Mouse (Mus musculus) heart, postnatal 0 days (tissue): Measurements from ENCODE around the gene Slc2a10. TPM values are rescaled to one million over a fixed set of nuclear protein-coding genes. Genes with fewer than 3 reads are reported as not detected.

ENCODE experiments used
- ATAC-seq: fragments of 200-750 bp; cut with Nextera tagmentation; 2 replicates; pipeline ENCODE4 v1.8.0; 2017; ENCODE audit warnings: low read depth, moderate number of reproducible peaks, moderate library complexity; ENCODE audit not compliant: insufficient read depth
- DNase-seq: peaks from one replicate; pipeline ENCODE4 v3.0.0-alpha.2; 2016; ENCODE audit warnings: low spot score
- H3K27ac ChIP-seq: fragments of 300-500 bp; sonication (generic); 2 replicates; pipeline ENCODE4 v1.5.1; 2014; ENCODE audit warnings: low read depth, mild to moderate bottlenecking
- H3K27me3 ChIP-seq: fragments of 300-500 bp; sonication (generic); 2 replicates; pipeline ENCODE4 v1.6.1; 2014; ENCODE audit warnings: low read length, mixed read lengths; ENCODE audit not compliant: control insufficient read depth, insufficient read depth
- H3K36me3 ChIP-seq: fragments of 300-500 bp; sonication (generic); replicated peaks from 2 replicates; pipeline ENCODE4 v1.6.1; 2014; ENCODE audit warnings: low read length, mixed read lengths; ENCODE audit not compliant: control insufficient read depth, insufficient read depth
- H3K4me1 ChIP-seq: fragments of 300-500 bp; sonication (generic); 2 replicates; pipeline ENCODE4 v1.6.1; 2014; ENCODE audit warnings: antibody characterized with exemption; ENCODE audit not compliant: control insufficient read depth, insufficient read depth
- H3K4me2 ChIP-seq: fragments of 300-500 bp; sonication (generic); 2 replicates; pipeline ENCODE4 v1.6.1; 2014; ENCODE audit warnings: low read depth, mild to moderate bottlenecking, low read length, moderate library complexity
- H3K4me3 ChIP-seq: fragments of 300-500 bp; sonication (generic); 2 replicates; pipeline ENCODE4 v1.5.1; 2014; ENCODE audit warnings: low read depth, low read length
- H3K9ac ChIP-seq: fragments of 300-500 bp; sonication (generic); replicated peaks from 2 replicates; pipeline ENCODE4 v1.6.1; 2014; ENCODE audit warnings: low read depth, low read length, mixed read lengths
- H3K9me3 ChIP-seq: fragments of 300-500 bp; sonication (generic); replicated peaks from 2 replicates; pipeline ENCODE4 v1.6.1; 2016; ENCODE audit warnings: low read length; ENCODE audit not compliant: control insufficient read depth
- CTCF ChIP-seq: IDR thresholded peaks from 2 replicates; pipeline ENCODE4 v1.5.1; 2016; ENCODE audit warnings: antibody characterized with exemption, control low read depth, low read depth
- EP300 ChIP-seq: IDR thresholded peaks from 2 replicates; pipeline ENCODE4 v1.6.1; 2016; ENCODE audit warnings: antibody characterized with exemption, low read depth
- WGBS: fragments of 180-500 bp; shearing (Covaris S2); extraction: QIAGEN DNeasy Blood & Tissue Kit; methylation state at CpG from one replicate; pipeline ENCODE4 v1.1.7; 2014; 5-methylcytosine and 5-hydroxymethylcytosine counted together
- polyA plus RNA-seq: library from polyadenylated mRNA; unstranded; fragments of >200 nt; fragmentation: Nextera tagmentation; extraction: Ambion mirVana; gene quantifications from 2 replicates; pipeline ENCODE4 v1.2.1, GENCODE M21; 2015
- total RNA-seq: library from RNA; depleted of rRNA; stranded (reverse); fragments of >200 nt; gene quantifications from 2 replicates; pipeline ENCODE4 v1.2.3, GENCODE M21; 2014; ENCODE audit warnings: low replicate concordance; rRNA removed

Slc2a10 gene
- 3.5 and 4.3 TPM in 2 replicates for total RNA-seq
- 2.6 and 3.6 TPM in 2 replicates for polyA plus RNA-seq

DNA sequence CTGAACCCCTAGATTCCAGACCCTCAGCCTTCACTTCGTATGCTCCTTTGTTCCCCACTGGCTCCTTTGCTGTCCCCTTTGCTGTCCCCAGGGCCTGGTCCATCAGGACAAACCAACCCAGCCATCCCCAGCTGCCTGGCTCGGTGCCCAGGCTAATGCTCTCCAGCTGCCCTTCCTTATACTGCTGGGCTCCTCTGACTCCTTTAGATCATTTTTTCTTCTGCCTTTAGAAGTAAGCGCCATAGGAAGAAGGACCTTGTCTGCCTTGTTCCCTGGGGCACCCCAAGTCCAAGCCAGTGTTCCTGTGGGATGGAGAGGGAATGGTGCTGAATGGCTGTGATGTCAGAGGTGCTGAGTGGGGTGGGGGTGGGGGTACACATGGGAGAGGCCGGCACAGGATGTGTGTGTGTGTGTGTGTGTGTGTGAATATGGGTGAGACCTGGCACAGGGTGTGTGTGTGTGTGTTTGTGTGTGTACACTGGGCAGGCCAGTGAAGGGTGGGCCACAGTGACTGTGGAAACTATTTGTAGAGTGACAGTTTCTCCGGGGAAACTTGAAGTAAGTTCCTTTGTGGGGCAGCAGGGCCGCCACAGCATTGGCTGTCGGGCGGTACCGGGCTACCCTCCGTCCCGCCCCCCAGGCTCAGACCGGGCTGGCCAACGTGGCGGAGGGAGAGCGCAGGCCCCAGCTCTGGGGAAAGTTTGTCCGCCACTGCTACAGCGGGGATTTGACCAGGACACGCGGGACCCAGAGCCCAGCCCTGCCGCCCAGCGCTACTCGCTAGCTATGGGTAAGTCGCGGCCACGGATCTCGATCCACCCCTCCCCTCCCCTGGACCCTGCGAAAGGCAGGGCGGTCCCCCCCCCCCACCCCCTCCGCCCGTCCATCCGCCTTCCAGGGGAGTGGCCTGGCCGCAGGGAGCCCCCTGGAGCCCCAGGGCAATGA, at the start of gene Slc2a10:
Gene Slc2a10 (plus strand): TSS at position 529 of the 945 bp plus-strand sequence.
- H3K36me3 ChIP-seq: no peaks in the 10 kb centered on the region
- peak within 1 kb of the TSS; percentile 53 for H3K4me3 ChIP-seq
- WGBS: 5% methylated on average over 25 of the region's 32 CpGs
- peak within 1 kb of the TSS; percentile 83 for H3K4me2 ChIP-seq
- H3K27ac ChIP-seq: 0 out of 2 replicates have a peak within 1 kb of the TSS, but pooled peaks have one; percentile 50
- H3K9ac ChIP-seq: peak within 1 kb of the TSS; percentile 63
- H3K4me1 ChIP-seq: peaks cover 7% of the 10 kb centered on the region; the same call in 1 of the 2 replicates
- no peak for TF ChIP-seq EP300
- TF ChIP-seq CTCF: no peak
- peak; percentile 81 for ATAC-seq
- no peaks in the 10 kb centered on the region for H3K9me3 ChIP-seq
- H3K27me3 ChIP-seq: peaks cover 11% of the 10 kb centered on the region; the same call in 1 of the 2 replicates
- DNase-seq: peak; percentile 26

DNA sequence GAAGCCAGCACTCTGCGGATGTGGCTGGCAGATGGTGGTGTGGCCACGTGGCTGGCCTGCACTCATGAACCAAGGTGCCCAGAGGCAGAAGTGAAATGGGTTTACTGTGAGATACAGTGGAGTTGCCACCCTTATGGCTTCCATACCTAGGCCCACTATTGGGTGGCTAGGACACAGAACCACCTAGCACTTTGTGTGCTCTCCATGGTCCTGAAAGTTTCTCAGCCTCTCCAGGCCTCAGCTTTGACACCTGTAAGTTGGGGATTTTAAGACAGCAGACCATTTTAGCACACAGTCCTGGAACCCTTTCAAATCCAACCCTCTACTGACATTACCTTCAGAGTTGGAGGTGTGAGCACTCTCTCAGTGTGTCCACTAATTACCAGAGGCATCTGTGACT, 46.9 kb upstream of the Slc2a10 start:
- peaks cover 9% of the 10 kb centered on the region; the same call in 1 of the 2 replicates for H3K27me3 ChIP-seq
- TF ChIP-seq EP300: no peak
- TF ChIP-seq CTCF: no peak
- no peaks in the 10 kb centered on the region for H3K36me3 ChIP-seq
- no peak overlapping the region for H3K27ac ChIP-seq
- H3K4me2 ChIP-seq: no peak overlapping the region
- DNase-seq (no peak), ATAC-seq (no peak)
- H3K4me3 ChIP-seq: no peak overlapping the region
- no peaks in the 10 kb centered on the region for H3K9me3 ChIP-seq
- 65% methylated on average over 2 of the region's 2 CpGs for WGBS
- H3K4me1 ChIP-seq: no peaks in the 10 kb centered on the region
- no peak overlapping the region for H3K9ac ChIP-seq

GRCm38 (mm10) chr2:165458189-165458588, 45.4 kb upstream of the Slc2a10 start:
- WGBS: 57% methylated on average over 5 of the region's 5 CpGs
- no peaks in the 10 kb centered on the region for H3K36me3 ChIP-seq
- ATAC-seq: no peak
- H3K9me3 ChIP-seq: no peaks in the 10 kb centered on the region
- H3K9ac ChIP-seq: no peak overlapping the region
- TF ChIP-seq EP300 (no peak), CTCF (no peak)
- H3K4me3 ChIP-seq: no peak overlapping the region
- peaks cover 13% of the 10 kb centered on the region; the same call in 1 of the 2 replicates for H3K27me3 ChIP-seq
- H3K4me1 ChIP-seq: no peaks in the 10 kb centered on the region
- no peak overlapping the region for H3K4me2 ChIP-seq
- DNase-seq: no peak
- H3K27ac ChIP-seq: no peak overlapping the region

GRCm38 (mm10) chr2:165459663-165460062, 43.9 kb upstream of the Slc2a10 start:
- Histone ChIP-seq H3K4me2 (no peak overlapping the region), H3K27ac (no peak overlapping the region), H3K36me3 (no peaks in the 10 kb centered on the region), H3K4me1 (no peaks in the 10 kb centered on the region), H3K27me3 (peaks cover 19% of the 10 kb centered on the region; the same call in 1 of the 2 replicates), H3K4me3 (no peak overlapping the region), H3K9me3 (no peaks in the 10 kb centered on the region), H3K9ac (no peak overlapping the region)
- WGBS: 31% methylated on average over 7 of the region's 7 CpGs
- DNase-seq (no peak), ATAC-seq (no peak)
- TF ChIP-seq CTCF (no peak), EP300 (no peak)

DNA sequence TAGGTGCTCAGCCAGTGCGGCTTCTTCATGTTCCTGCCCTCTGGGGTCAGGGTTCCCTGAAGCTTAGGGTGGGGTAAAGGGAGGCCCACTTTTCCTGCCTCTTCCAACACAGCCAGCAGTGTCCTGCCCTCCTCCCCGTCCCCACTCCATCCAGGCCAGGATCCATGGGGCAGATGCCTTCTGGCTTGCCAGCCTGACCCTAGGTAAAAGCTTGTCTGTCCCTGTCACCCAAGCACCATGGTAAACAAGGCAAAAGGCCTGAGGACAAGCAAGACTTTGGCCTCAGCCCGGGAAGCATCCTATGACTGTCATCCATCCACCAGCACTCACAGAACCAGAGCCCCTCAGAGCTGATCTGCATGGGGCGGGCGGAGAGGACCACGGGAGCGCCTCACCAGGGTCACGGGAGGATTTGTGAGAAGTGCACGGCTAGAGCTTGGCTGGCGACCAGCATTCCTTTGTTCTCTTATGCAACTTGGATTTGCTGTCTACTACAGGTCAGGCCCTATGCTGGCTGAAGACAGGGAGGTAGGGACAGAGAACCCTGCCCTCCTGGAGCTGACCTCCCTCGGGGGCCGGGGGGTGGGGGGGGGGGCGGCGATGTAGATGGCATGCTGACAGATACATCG, 35.6 kb upstream of the Slc2a10 start:
- no peak for TF ChIP-seq EP300
- TF ChIP-seq CTCF: no peak
- ATAC-seq: peak; percentile 80
- Histone ChIP-seq H3K9ac (no peak overlapping the region), H3K27ac (no peak overlapping the region), H3K36me3 (no peaks in the 10 kb centered on the region), H3K27me3 (peaks cover 24% of the 10 kb centered on the region), H3K4me3 (no peak overlapping the region), H3K4me1 (peaks cover 3% of the 10 kb centered on the region; the same call in 1 of the 2 replicates), H3K9me3 (no peaks in the 10 kb centered on the region), H3K4me2 (no peak overlapping the region)
- 37% methylated on average over 15 of the region's 15 CpGs for WGBS
- peak; percentile 33 for DNase-seq
